Mouse (Mus musculus) CH12.LX (cell line): ENCODE results near the gene Prkcb. TPM values are rescaled to one million over a fixed set of nuclear protein-coding genes. Genes with fewer than 3 reads are reported as not detected.

Experiments used
- DNase-seq: peaks from one replicate; pipeline ENCODE4 v3.0.0-alpha.2; 2013; ENCODE audit errors: extremely low read depth
- H3K27ac ChIP-seq: 2 replicates; pipeline ENCODE4 v1.5.1; 2012; ENCODE audit warnings: low read depth, mild to moderate bottlenecking, control low read depth, moderate library complexity; ENCODE audit not compliant: insufficient read depth
- H3K27me3 ChIP-seq: replicated peaks from 2 replicates; pipeline ENCODE3; 2012; ENCODE audit warnings: inconsistent platforms
- H3K36me3 ChIP-seq, 2 experiments: replicated peaks in 1 of 2; 2 replicates each; pipeline versions ENCODE3 to v1.6.1; 2012; ENCODE audit warnings: inconsistent platforms in 1 of 2, low read length in 1 of 2, mild to moderate bottlenecking in 1 of 2, mixed read lengths in 1 of 2, moderate library complexity in 1 of 2; ENCODE audit not compliant: control insufficient read depth in 1 of 2, insufficient read depth in 1 of 2
- H3K4me1 ChIP-seq, 2 experiments: 2 replicates each; pipeline ENCODE4 v1.6.1; 2012; ENCODE audit warnings: inconsistent platforms in 1 of 2, moderate library complexity in 1 of 2; ENCODE audit not compliant: insufficient read depth in 2 of 2, control insufficient read depth in 1 of 2
- H3K4me2 ChIP-seq: 2 replicates; pipeline ENCODE4 v1.6.1; 2012; ENCODE audit warnings: low read depth, mild to moderate bottlenecking, control low read depth; ENCODE audit not compliant: poor library complexity, insufficient read depth, severe bottlenecking
- H3K4me3 ChIP-seq, 3 experiments: fragments of 150-350 bp in 1 of 3; sonication (generic) in 1 of 3; replicated peaks in 1 of 3; 2 replicates each; pipeline versions ENCODE3 to v1.5.1; 2011 to 2012; ENCODE audit warnings: low read depth in 2 of 3, low read length in 2 of 3, mild to moderate bottlenecking in 2 of 3, moderate library complexity in 2 of 3, control low read depth in 1 of 3, improper control_type of control experiment in 1 of 3, inconsistent platforms in 1 of 3, mixed read lengths in 1 of 3; ENCODE audit not compliant: poor library complexity in 1 of 3
- H3K79me2 ChIP-seq: replicated peaks from 2 replicates; pipeline ENCODE4 v1.6.1; 2012; ENCODE audit warnings: mild to moderate bottlenecking, moderate library complexity; ENCODE audit not compliant: control insufficient read depth, poor library complexity, insufficient read depth, severe bottlenecking; ENCODE audit errors: extremely low read depth
- H3K9ac ChIP-seq: 2 replicates; pipeline ENCODE4 v1.6.1; 2012; ENCODE audit warnings: low read depth, mild to moderate bottlenecking, control low read depth, moderate library complexity; ENCODE audit not compliant: insufficient read depth
- H3K9me3 ChIP-seq: replicated peaks from 2 replicates; pipeline ENCODE3; 2012; ENCODE audit warnings: low read length, inconsistent platforms, mixed read lengths
- BHLHE40 ChIP-seq: IDR thresholded peaks from 2 replicates; pipeline ENCODE4 v1.6.1; 2011; ENCODE audit warnings: mild to moderate bottlenecking, low read depth, low read length, improper control_type of control experiment
- CHD2 ChIP-seq: IDR thresholded peaks from 2 replicates; pipeline ENCODE4 v1.6.1; 2011; ENCODE audit warnings: low read length, improper control_type of control experiment
- CTCF ChIP-seq, 2 experiments: IDR thresholded peaks in 1 of 2; conservative IDR thresholded peaks in 1 of 2; 2 replicates each; pipeline ENCODE4 v1.5.1; 2011 to 2012; ENCODE audit warnings: low read depth in 2 of 2, low read length in 2 of 2, improper control_type of control experiment in 1 of 2, inconsistent platforms in 1 of 2, mild to moderate bottlenecking in 1 of 2, moderate library complexity in 1 of 2
- E2F4 ChIP-seq: IDR thresholded peaks from 2 replicates; pipeline ENCODE4 v1.6.1; 2011; ENCODE audit warnings: low read depth, low read length, improper control_type of control experiment; ENCODE audit not compliant: insufficient replicate concordance
- ELF1 ChIP-seq: IDR thresholded peaks from 2 replicates; pipeline ENCODE4 v1.6.1; 2014; ENCODE audit warnings: low read depth, mild to moderate bottlenecking, inconsistent platforms, low read length, improper control_type of control experiment
- ETS1 ChIP-seq: conservative IDR thresholded peaks from 2 replicates; pipeline ENCODE4 v1.6.1; 2012; ENCODE audit warnings: low read depth, mild to moderate bottlenecking, inconsistent platforms, low read length, improper control_type of control experiment, moderate library complexity
- GABPA ChIP-seq: IDR thresholded peaks from 2 replicates; pipeline ENCODE4 v1.6.1; 2012; ENCODE audit warnings: low read depth, low read length, improper control_type of control experiment, inconsistent platforms; ENCODE audit not compliant: insufficient replicate concordance
- HCFC1 ChIP-seq: IDR thresholded peaks from 2 replicates; pipeline ENCODE4 v1.6.1; 2012; ENCODE audit warnings: low read depth, mild to moderate bottlenecking, inconsistent platforms, low read length, improper control_type of control experiment
- IRF4 ChIP-seq: IDR thresholded peaks from 2 replicates; pipeline ENCODE4 v1.6.1; 2014; ENCODE audit warnings: low read depth, mild to moderate bottlenecking, inconsistent platforms, low read length, improper control_type of control experiment
- JUN ChIP-seq: IDR thresholded peaks from 2 replicates; pipeline ENCODE4 v1.6.1; 2011; ENCODE audit warnings: low read depth, mild to moderate bottlenecking, low read length, improper control_type of control experiment, moderate library complexity; ENCODE audit not compliant: insufficient read depth
- JUND ChIP-seq: conservative IDR thresholded peaks from 2 replicates; pipeline ENCODE4 v1.6.1; 2011; ENCODE audit warnings: low read depth, low read length, improper control_type of control experiment
- KAT2A ChIP-seq: IDR thresholded peaks from 2 replicates; pipeline ENCODE4 v1.6.1; 2012; ENCODE audit warnings: low read length, improper control_type of control experiment, inconsistent platforms; ENCODE audit not compliant: insufficient replicate concordance
- MAFK ChIP-seq: IDR thresholded peaks from 2 replicates; pipeline ENCODE4 v1.6.1; 2011; ENCODE audit warnings: low read length, improper control_type of control experiment; ENCODE audit not compliant: insufficient replicate concordance
- MAX ChIP-seq: IDR thresholded peaks from 2 replicates; pipeline ENCODE4 v1.6.1; 2011; ENCODE audit warnings: low read length, improper control_type of control experiment
- MAZ ChIP-seq: IDR thresholded peaks from 2 replicates; pipeline ENCODE4 v1.6.1; 2012; ENCODE audit warnings: low read depth, mild to moderate bottlenecking, inconsistent platforms, low read length, improper control_type of control experiment, moderate library complexity
- MEF2A ChIP-seq: IDR thresholded peaks from 2 replicates; pipeline ENCODE4 v1.6.1; 2014; ENCODE audit warnings: low read depth, mild to moderate bottlenecking, inconsistent platforms, low read length, improper control_type of control experiment, borderline replicate concordance
- MXI1 ChIP-seq: IDR thresholded peaks from 2 replicates; pipeline ENCODE4 v1.6.1; 2011; ENCODE audit warnings: mild to moderate bottlenecking, low read depth, low read length, improper control_type of control experiment
- MYC ChIP-seq: IDR thresholded peaks from 2 replicates; pipeline ENCODE4 v1.6.1; 2011; ENCODE audit warnings: low read depth, mild to moderate bottlenecking, improper control_type of control experiment, low read length
- NELFE ChIP-seq: IDR thresholded peaks from 2 replicates; pipeline ENCODE4 v1.6.1; 2011; ENCODE audit warnings: low read depth, low read length, improper control_type of control experiment
- NRF1 ChIP-seq: IDR thresholded peaks from 2 replicates; pipeline ENCODE4 v1.6.1; 2014; ENCODE audit warnings: low read depth, mild to moderate bottlenecking, inconsistent platforms, low read length, improper control_type of control experiment, moderate library complexity
- PAX5 ChIP-seq: IDR thresholded peaks from 2 replicates; pipeline ENCODE4 v1.6.1; 2012; ENCODE audit warnings: low read length, inconsistent platforms, mixed read lengths
- POLR2A ChIP-seq: IDR thresholded peaks from 2 replicates; pipeline ENCODE4 v1.6.1; 2011; ENCODE audit warnings: low read depth, mild to moderate bottlenecking, improper control_type of control experiment, low read length
- RAD21 ChIP-seq: IDR thresholded peaks from 2 replicates; pipeline ENCODE4 v1.6.1; 2011; ENCODE audit warnings: low read depth, mild to moderate bottlenecking, low read length, improper control_type of control experiment, moderate library complexity
- RCOR1 ChIP-seq: conservative IDR thresholded peaks from 2 replicates; pipeline ENCODE4 v1.6.1; 2012; ENCODE audit warnings: low read depth, mild to moderate bottlenecking, inconsistent platforms, low read length, improper control_type of control experiment
- SIN3A ChIP-seq: IDR thresholded peaks from 2 replicates; pipeline ENCODE4 v1.6.1; 2012; ENCODE audit warnings: low read length, improper control_type of control experiment, inconsistent platforms
- SMC3 ChIP-seq: IDR thresholded peaks from 2 replicates; pipeline ENCODE4 v1.6.1; 2011; ENCODE audit warnings: low read depth, low read length, improper control_type of control experiment
- TBP ChIP-seq: conservative IDR thresholded peaks from 2 replicates; pipeline ENCODE4 v1.6.1; 2011; ENCODE audit warnings: low read depth, low read length, improper control_type of control experiment
- TCF12 ChIP-seq: IDR thresholded peaks from 2 replicates; pipeline ENCODE4 v1.6.1; 2014; ENCODE audit warnings: low read depth, mild to moderate bottlenecking, inconsistent platforms, low read length, improper control_type of control experiment
- UBTF ChIP-seq: IDR thresholded peaks from 2 replicates; pipeline ENCODE4 v1.6.1; 2012; ENCODE audit warnings: low read depth, mild to moderate bottlenecking, inconsistent platforms, low read length, improper control_type of control experiment, moderate library complexity
- USF1 ChIP-seq: IDR thresholded peaks from 2 replicates; pipeline ENCODE4 v1.6.1; 2014; ENCODE audit warnings: low read depth, mild to moderate bottlenecking, inconsistent platforms, low read length, improper control_type of control experiment
- ZC3H11A ChIP-seq: IDR thresholded peaks from 2 replicates; pipeline ENCODE4 v1.6.1; 2012; ENCODE audit warnings: low read depth, mild to moderate bottlenecking, inconsistent platforms, low read length, improper control_type of control experiment
- ZKSCAN1 ChIP-seq: IDR thresholded peaks from 2 replicates; pipeline ENCODE4 v1.6.1; 2012; ENCODE audit warnings: low read depth, inconsistent platforms, low read length, improper control_type of control experiment, borderline replicate concordance
- ZNF384 ChIP-seq: IDR thresholded peaks from 2 replicates; pipeline ENCODE4 v1.6.1; 2012; ENCODE audit warnings: low read depth, low read length, improper control_type of control experiment, inconsistent platforms
- dilution Hi-C: fragments of 300-500 bp; cut with MboI; formaldehyde crosslinking; loops from 2 replicates; pipeline ENCODE4 v1.14.3; 2020; ENCODE audit warnings: low sequenced_read_pairs; ENCODE audit not compliant: extremely low pct_unique_long_range_greater_than_20kb, extremely low pct_ligation_motif_present
- in situ Hi-C: fragments of 300-500 bp; cut with MboI; formaldehyde crosslinking; loops from 3 replicates; pipeline ENCODE4 v1.14.3; 2019; ENCODE audit warnings: low sequenced_read_pairs, low pct_ligation_motif_present, low pct_unique_long_range_greater_than_20kb, mixed read lengths
- polyA plus RNA-seq: library from polyadenylated mRNA; unstranded; fragments of >175 nt; gene quantifications from 2 replicates; pipeline ENCODE4 v1.2.1, GENCODE M21; 2012; ENCODE audit warnings: low read depth; ENCODE audit not compliant: insufficient read length
- total RNA-seq, 2 experiments: library from RNA; depleted of rRNA; stranded (reverse); fragments of 300-350 nt in 1 of 2; fragments of >200 nt in 1 of 2; gene quantifications; 2 replicates each; pipeline ENCODE4 v1.2.3; 2012 to 2014

The Prkcb gene
- total and polyA plus RNA-seq, 3 experiments: 323 to 463 (median 337) TPM

DNA sequence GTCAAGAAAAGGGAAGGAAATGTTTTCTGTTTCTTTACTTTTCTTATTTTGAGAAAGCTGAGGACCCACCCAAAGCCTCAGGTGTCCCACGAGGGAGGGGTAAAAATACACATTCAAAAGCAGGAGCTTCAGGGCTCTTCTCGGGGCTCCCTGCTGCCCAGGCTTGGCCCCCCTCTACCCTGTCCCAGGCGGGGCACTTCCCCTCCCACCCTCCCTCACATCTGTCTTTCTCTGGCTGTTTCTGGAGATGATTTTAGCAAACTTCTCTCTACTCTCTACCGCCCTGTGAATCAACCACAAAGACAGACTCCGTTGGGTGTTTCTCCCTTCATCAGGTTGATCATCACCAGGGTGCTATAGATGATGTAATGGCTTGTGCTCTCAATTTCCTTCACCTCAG lies 105.4 kb downstream of the Prkcb start (continued):
- no peak for TF ChIP-seq MAX
- no peak for TF ChIP-seq ZC3H11A
- peak; percentile 38; the same call in 1 of the 2 replicates for TF ChIP-seq JUN
- TF ChIP-seq MAZ: peak; percentile 74; the same call in 1 of the 2 replicates
- no peak for TF ChIP-seq CTCF (conservative IDR thresholded peaks at IDR 0.05 in 1 of 2, IDR thresholded peaks at IDR 0.05 in 1 of 2; ENCODE audit: low read depth in 2 of 2, low read length in 2 of 2)
- no peak for TF ChIP-seq SMC3
- TF ChIP-seq ZKSCAN1: no peak
- TF ChIP-seq RAD21: no peak; the same call in 1 of the 2 replicates

DNA sequence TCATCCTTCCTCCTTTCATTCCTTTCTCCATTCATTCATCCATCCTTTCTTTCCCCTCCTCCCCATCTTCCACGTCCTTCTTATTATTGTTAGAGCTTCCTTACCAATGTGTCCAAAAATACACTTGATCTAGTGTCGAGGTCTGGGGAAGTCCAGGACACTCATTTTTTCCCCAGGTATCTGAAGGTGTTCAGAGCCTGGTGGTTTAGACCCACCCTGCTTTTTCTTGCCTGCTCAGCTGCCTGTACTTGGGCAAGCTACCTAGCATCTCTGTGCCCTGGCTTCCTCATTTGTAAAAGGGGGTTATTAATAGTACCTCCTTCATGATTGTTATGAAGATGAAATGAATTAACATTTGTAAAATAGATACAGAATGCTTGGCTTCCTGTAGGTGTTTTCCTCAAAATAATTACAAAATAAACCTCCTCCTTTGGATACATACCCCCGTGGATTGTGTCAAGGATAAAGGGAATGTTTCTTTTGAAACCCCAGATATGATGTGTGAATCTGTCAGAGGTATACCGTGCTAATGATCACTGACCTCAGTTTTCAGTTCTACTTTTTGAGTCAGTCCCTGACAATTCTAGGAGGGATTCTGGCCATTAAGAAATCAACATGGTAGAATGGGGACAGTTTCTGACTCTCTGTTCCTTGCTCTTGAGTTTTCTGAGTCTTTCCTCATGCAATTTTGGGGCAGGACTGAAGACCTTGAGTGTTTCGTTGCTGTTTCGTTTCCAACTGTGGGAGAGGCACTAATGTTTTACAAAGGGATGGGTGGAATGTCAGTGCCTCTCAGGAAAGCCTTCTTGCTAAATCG lies 106.8 kb downstream of the Prkcb start:
- Histone ChIP-seq H3K27me3 (no peaks in the 10 kb centered on the region), H3K4me2 (peak overlapping the region; percentile 73), H3K9me3 (no peaks in the 10 kb centered on the region), H3K36me3 (peaks cover 10 to 28% of the 10 kb centered on the region in 2 experiments), H3K4me3 (peak overlapping the region in 1 of 3 experiments; percentile 20), H3K79me2 (peaks cover 70% of the 10 kb centered on the region), H3K4me1 (peaks cover 44 to 91% of the 10 kb centered on the region in 2 experiments), H3K9ac (peak overlapping the region; percentile 72), H3K27ac (peak overlapping the region; percentile 97)
- dilution Hi-C loops (no loop called here), in situ Hi-C loops (loop anchor here (5.0 kb wide), 1 partner anchor 42 kb away; no protein-coding TSS in a partner anchor)
- DNase-seq: peak; percentile 79
- TF ChIP-seq UBTF: no peak
- TF ChIP-seq ZC3H11A: no peak
- TF ChIP-seq JUND: peak; percentile 65; the same call in 1 of the 2 replicates
- peak; percentile 7; the same call in 1 of the 2 replicates for TF ChIP-seq RCOR1
- TF ChIP-seq POLR2A: 0 out of 2 replicates have a peak, but pooled peaks have one; percentile 13
- no peak; the same call in 1 of the 2 replicates for TF ChIP-seq NELFE
- peak; percentile 57 for TF ChIP-seq BHLHE40
- TF ChIP-seq USF1: no peak
- TF ChIP-seq CTCF (conservative IDR thresholded peaks at IDR 0.05 in 1 of 2, IDR thresholded peaks at IDR 0.05 in 1 of 2; ENCODE audit: low read depth in 2 of 2, low read length in 2 of 2): no peak
- peak; percentile 63 for TF ChIP-seq IRF4
- TF ChIP-seq GABPA: no peak
- peak; percentile 81 for TF ChIP-seq MAFK
- no peak; the same call in none of the 2 replicates for TF ChIP-seq RAD21
- 0 out of 2 replicates have a peak, but pooled peaks have one; percentile 27 for TF ChIP-seq E2F4
- peak; percentile 97 for TF ChIP-seq MEF2A
- no peak for TF ChIP-seq MAX
- TF ChIP-seq SIN3A: no peak; the same call in 1 of the 2 replicates
- TF ChIP-seq TBP: no peak
- TF ChIP-seq JUN: peak; percentile 67; the same call in 1 of the 2 replicates
- TF ChIP-seq CHD2: peak; percentile 51
- TF ChIP-seq HCFC1: no peak
- TF ChIP-seq KAT2A: 0 out of 2 replicates have a peak, but pooled peaks have one; percentile 22
- peak; percentile 79 for TF ChIP-seq ETS1
- peak; percentile 55; the same call in 1 of the 2 replicates for TF ChIP-seq MXI1
- no peak for TF ChIP-seq SMC3
- peak; percentile 27; the same call in 1 of the 2 replicates for TF ChIP-seq ELF1
- no peak for TF ChIP-seq PAX5
- TF ChIP-seq ZNF384: peak; percentile 25; the same call in 1 of the 2 replicates
- no peak for TF ChIP-seq NRF1
- peak; percentile 61; the same call in 1 of the 2 replicates for TF ChIP-seq MAZ
- peak; percentile 88 for TF ChIP-seq TCF12
- TF ChIP-seq MYC: no peak; the same call in 1 of the 2 replicates
